Mouse (Mus musculus): ENCODE measurements around the gene Gm9972.

DNA sequence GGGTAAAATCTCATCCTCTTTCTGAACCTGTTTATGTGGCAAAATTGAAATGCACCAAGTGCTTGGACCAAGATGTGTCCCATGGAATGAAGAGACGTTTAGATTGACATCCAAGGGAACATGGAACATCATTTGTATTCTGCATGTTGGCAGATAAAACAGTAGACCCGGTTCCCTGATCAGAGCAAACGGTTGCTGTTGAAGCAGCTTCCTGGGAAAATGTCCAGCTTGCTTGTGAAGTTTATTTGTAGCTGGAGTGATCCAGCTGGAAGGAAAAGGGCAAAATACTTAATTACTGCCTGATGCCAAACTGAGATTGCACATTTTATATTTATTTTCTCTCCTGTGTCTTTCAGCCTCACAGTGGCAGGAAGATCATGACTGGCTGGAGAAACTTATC, 26.7 kb downstream of the Gm9972 start:
- TF ChIP-seq EP300 (IDR thresholded peaks at IDR 0.05), result no peak
- no peak for TF ChIP-seq CTCF (IDR thresholded peaks at IDR 0.05)

All from lung, postnatal 0 days (tissue).